Mouse (Mus musculus) CH12.LX (cell line): Measurements from ENCODE around the gene Bche.

Source experiments
- EP300 ChIP-seq: IDR thresholded peaks from 2 replicates; pipeline ENCODE4 v1.6.1; 2011; ENCODE audit warnings: low read length, improper control_type of control experiment
- POLR2A ChIP-seq: IDR thresholded peaks from 2 replicates; pipeline ENCODE4 v1.6.1; 2011; ENCODE audit warnings: low read depth, mild to moderate bottlenecking, improper control_type of control experiment, low read length
- ZKSCAN1 ChIP-seq: IDR thresholded peaks from 2 replicates; pipeline ENCODE4 v1.6.1; 2012; ENCODE audit warnings: low read depth, inconsistent platforms, low read length, improper control_type of control experiment, borderline replicate concordance

DNA sequence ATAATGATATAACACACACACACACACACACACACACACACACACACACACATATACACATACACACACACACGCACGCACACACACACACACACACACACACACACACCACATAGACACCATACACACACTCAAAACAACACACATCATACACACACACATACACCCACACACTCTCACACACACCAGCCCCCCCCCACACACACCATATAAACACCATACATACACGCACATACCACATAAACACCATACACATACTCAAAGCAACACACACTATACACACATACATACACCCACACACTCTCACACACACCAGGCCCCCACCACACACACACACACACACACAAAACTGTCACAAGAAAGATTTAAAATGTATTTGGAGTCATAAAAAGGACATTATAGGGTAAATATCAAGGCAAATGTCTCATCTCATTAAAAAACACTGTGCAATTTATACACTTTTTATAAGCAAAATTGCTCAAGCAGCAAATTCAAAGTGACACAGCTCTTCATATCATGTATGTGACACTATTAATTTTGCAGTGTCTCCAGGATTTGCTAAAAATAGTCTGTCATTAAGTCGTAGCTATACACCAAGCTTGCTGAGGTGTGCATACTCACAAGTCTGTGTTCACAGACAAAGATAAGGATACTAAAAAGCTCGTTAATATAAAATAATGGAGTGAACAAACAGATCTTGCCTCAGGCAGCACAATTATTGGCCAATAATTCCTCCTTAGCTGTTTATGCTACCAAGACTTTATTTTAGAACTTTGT, 116.3 kb downstream of the Bche start:
- no peak for TF ChIP-seq POLR2A
- no peak for TF ChIP-seq ZKSCAN1
- TF ChIP-seq EP300: no peak
